Mouse (Mus musculus): Measurements from ENCODE around the gene Enah. TPM values are rescaled to one million over a fixed set of nuclear protein-coding genes. Genes with fewer than 3 reads are reported as not detected.

The Enah gene
- total and polyA plus RNA-seq, 2 experiments from 2014 or later: 13.2 to 77.9 TPM

- WGBS: 69% methylated on average over 4 of the region's 4 CpGs
- H3K9me3 ChIP-seq (replicated peaks; ENCODE audit: control insufficient read depth, low read length): no peaks in the 10 kb centered on the region
Observed at GRCm38 (mm10) chr1:182061203-182061602, 41.4 kb upstream of the Enah start.

GRCm38 (mm10) chr1:182059806-182060205 lies 40.0 kb upstream of the Enah start:
- ATAC-seq (ENCODE audit: insufficient read depth, low read depth): no peak
- Histone ChIP-seq H3K27ac (ENCODE audit: low read depth) (no peak overlapping the region), H3K4me2 (ENCODE audit: low read depth, low read length) (no peak overlapping the region), H3K9ac (replicated peaks; ENCODE audit: low read depth, low read length) (no peak overlapping the region), H3K9me3 (replicated peaks; ENCODE audit: control insufficient read depth, low read length) (no peaks in the 10 kb centered on the region), H3K27me3 (ENCODE audit: control insufficient read depth, insufficient read depth, low read length) (no peaks in the 10 kb centered on the region), H3K36me3 (replicated peaks; ENCODE audit: control insufficient read depth, insufficient read depth, low read length) (no peaks in the 10 kb centered on the region), H3K4me3 (ENCODE audit: low read depth, low read length) (no peak overlapping the region), H3K4me1 (ENCODE audit: control insufficient read depth, insufficient read depth) (peaks cover 8% of the 10 kb centered on the region; the same call in 1 of the 2 replicates)
- DNase-seq (ENCODE audit: low spot score): no peak
- TF ChIP-seq CTCF (IDR thresholded peaks at IDR 0.05; ENCODE audit: low read depth): no peak
- TF ChIP-seq EP300 (IDR thresholded peaks at IDR 0.05; ENCODE audit: low read depth): no peak
- WGBS: 81% methylated on average over 5 of the region's 5 CpGs

More at GRCm38 (mm10) chr1:182061203-182061602, 41.4 kb upstream of the Enah start:
- no peak overlapping the region for H3K9ac ChIP-seq (replicated peaks; ENCODE audit: low read depth, low read length)
- no peaks in the 10 kb centered on the region; the same call in 1 of the 2 replicates for H3K4me1 ChIP-seq (ENCODE audit: control insufficient read depth, insufficient read depth)
- TF ChIP-seq CTCF (IDR thresholded peaks at IDR 0.05; ENCODE audit: low read depth) (no peak), EP300 (IDR thresholded peaks at IDR 0.05; ENCODE audit: low read depth) (no peak)
- no peak for ATAC-seq (ENCODE audit: insufficient read depth, low read depth)
- H3K4me2 ChIP-seq (ENCODE audit: low read depth, low read length): no peak overlapping the region
- no peak overlapping the region for H3K4me3 ChIP-seq (ENCODE audit: low read depth, low read length)
- no peak overlapping the region for H3K27ac ChIP-seq (ENCODE audit: low read depth)
- DNase-seq (ENCODE audit: low spot score): no peak
- H3K36me3 ChIP-seq (replicated peaks; ENCODE audit: control insufficient read depth, insufficient read depth, low read length): no peaks in the 10 kb centered on the region
- no peaks in the 10 kb centered on the region for H3K27me3 ChIP-seq (ENCODE audit: control insufficient read depth, insufficient read depth, low read length)

- Histone ChIP-seq H3K4me1 (ENCODE audit: control insufficient read depth, insufficient read depth) (peaks cover 8% of the 10 kb centered on the region), H3K27me3 (ENCODE audit: control insufficient read depth, insufficient read depth, low read length) (no peaks in the 10 kb centered on the region), H3K36me3 (replicated peaks; ENCODE audit: control insufficient read depth, insufficient read depth, low read length) (no peaks in the 10 kb centered on the region), H3K4me3 (ENCODE audit: low read depth, low read length) (no peak overlapping the region), H3K9ac (replicated peaks; ENCODE audit: low read depth, low read length) (no peak overlapping the region), H3K9me3 (replicated peaks; ENCODE audit: control insufficient read depth, low read length) (no peaks in the 10 kb centered on the region), H3K4me2 (ENCODE audit: low read depth, low read length) (no peak overlapping the region), H3K27ac (ENCODE audit: low read depth) (no peak overlapping the region)
- TF ChIP-seq EP300 (IDR thresholded peaks at IDR 0.05; ENCODE audit: low read depth): no peak
- TF ChIP-seq CTCF (IDR thresholded peaks at IDR 0.05; ENCODE audit: low read depth): no peak
- ATAC-seq (ENCODE audit: insufficient read depth, low read depth): no peak
- WGBS: 81% methylated on average over 6 of the region's 6 CpGs
- no peak for DNase-seq (ENCODE audit: low spot score)
Observed at GRCm38 (mm10) chr1:182057998-182058397, 38.2 kb upstream of the Enah start.

GRCm38 (mm10) chr1:182055122-182055521 lies 35.3 kb upstream of the Enah start:
- H3K36me3 ChIP-seq (replicated peaks; ENCODE audit: control insufficient read depth, insufficient read depth, low read length): no peaks in the 10 kb centered on the region
- H3K9me3 ChIP-seq (replicated peaks; ENCODE audit: control insufficient read depth, low read length): no peaks in the 10 kb centered on the region
- H3K27me3 ChIP-seq (ENCODE audit: control insufficient read depth, insufficient read depth, low read length): no peaks in the 10 kb centered on the region
- TF ChIP-seq EP300 (IDR thresholded peaks at IDR 0.05; ENCODE audit: low read depth): no peak
- no peak for TF ChIP-seq CTCF (IDR thresholded peaks at IDR 0.05; ENCODE audit: low read depth)
- 28% methylated on average over 9 of the region's 9 CpGs for WGBS
- DNase-seq (ENCODE audit: low spot score) (no peak), ATAC-seq (ENCODE audit: insufficient read depth, low read depth) (no peak; the same call in 1 of the 2 replicates)
- H3K4me2 ChIP-seq (ENCODE audit: low read depth, low read length): no peak overlapping the region
- H3K4me3 ChIP-seq (ENCODE audit: low read depth, low read length): no peak overlapping the region
- peaks cover 11% of the 10 kb centered on the region for H3K4me1 ChIP-seq (ENCODE audit: control insufficient read depth, insufficient read depth)
- no peak overlapping the region for H3K9ac ChIP-seq (replicated peaks; ENCODE audit: low read depth, low read length)
- H3K27ac ChIP-seq (ENCODE audit: low read depth): peak overlapping the region; percentile 16; the same call in 1 of the 2 replicates

GRCm38 (mm10) chr1:182054651-182055050 lies 34.9 kb upstream of the Enah start:
- no peak for TF ChIP-seq CTCF (IDR thresholded peaks at IDR 0.05; ENCODE audit: low read depth)
- no peak for TF ChIP-seq EP300 (IDR thresholded peaks at IDR 0.05; ENCODE audit: low read depth)
- Histone ChIP-seq H3K4me3 (ENCODE audit: low read depth, low read length) (no peak overlapping the region), H3K27ac (ENCODE audit: low read depth) (peak overlapping the region; percentile 16; the same call in 1 of the 2 replicates), H3K36me3 (replicated peaks; ENCODE audit: control insufficient read depth, insufficient read depth, low read length) (no peaks in the 10 kb centered on the region), H3K4me2 (ENCODE audit: low read depth, low read length) (no peak overlapping the region), H3K9me3 (replicated peaks; ENCODE audit: control insufficient read depth, low read length) (no peaks in the 10 kb centered on the region), H3K4me1 (ENCODE audit: control insufficient read depth, insufficient read depth) (peaks cover 11% of the 10 kb centered on the region), H3K27me3 (ENCODE audit: control insufficient read depth, insufficient read depth, low read length) (no peaks in the 10 kb centered on the region), H3K9ac (replicated peaks; ENCODE audit: low read depth, low read length) (no peak overlapping the region)
- DNase-seq (ENCODE audit: low spot score) (no peak), ATAC-seq (ENCODE audit: insufficient read depth, low read depth) (no peak)
- WGBS: 76% methylated on average over 6 of the region's 6 CpGs

- Histone ChIP-seq H3K9me3 (replicated peaks; ENCODE audit: control insufficient read depth, low read length) (no peaks in the 10 kb centered on the region), H3K27me3 (ENCODE audit: control insufficient read depth, insufficient read depth, low read length) (no peaks in the 10 kb centered on the region), H3K4me3 (ENCODE audit: low read depth, low read length) (no peak overlapping the region), H3K27ac (ENCODE audit: low read depth) (peak overlapping the region; percentile 51), H3K4me1 (ENCODE audit: control insufficient read depth, insufficient read depth) (peaks cover 11% of the 10 kb centered on the region), H3K4me2 (ENCODE audit: low read depth, low read length) (no peak overlapping the region), H3K9ac (replicated peaks; ENCODE audit: low read depth, low read length) (no peak overlapping the region), H3K36me3 (replicated peaks; ENCODE audit: control insufficient read depth, insufficient read depth, low read length) (no peaks in the 10 kb centered on the region)
- ATAC-seq (ENCODE audit: insufficient read depth, low read depth): no peak
- 70% methylated on average over 10 of the region's 10 CpGs for WGBS
- no peak for TF ChIP-seq EP300 (IDR thresholded peaks at IDR 0.05; ENCODE audit: low read depth)
- TF ChIP-seq CTCF (IDR thresholded peaks at IDR 0.05; ENCODE audit: low read depth): no peak
- no peak for DNase-seq (ENCODE audit: low spot score)
Observed at GRCm38 (mm10) chr1:182052973-182053372, 33.2 kb upstream of the Enah start.

Data from heart, postnatal 0 days (tissue).